Mouse (Mus musculus) forelimb bud, embryonic 11.5 days (tissue): ENCODE data around the gene Myl7.
"Not testable (repeated sequence)": the region's sequence is repeated elsewhere in the genome, so short reads cannot be mapped to it uniquely, and the experiment has no call there.

Experiments used
- DNase-seq: peaks from one replicate; pipeline ENCODE4 v3.0.0-alpha.2; 2012; ENCODE audit warnings: low read depth, low spot score

The Myl7 gene

DNA sequence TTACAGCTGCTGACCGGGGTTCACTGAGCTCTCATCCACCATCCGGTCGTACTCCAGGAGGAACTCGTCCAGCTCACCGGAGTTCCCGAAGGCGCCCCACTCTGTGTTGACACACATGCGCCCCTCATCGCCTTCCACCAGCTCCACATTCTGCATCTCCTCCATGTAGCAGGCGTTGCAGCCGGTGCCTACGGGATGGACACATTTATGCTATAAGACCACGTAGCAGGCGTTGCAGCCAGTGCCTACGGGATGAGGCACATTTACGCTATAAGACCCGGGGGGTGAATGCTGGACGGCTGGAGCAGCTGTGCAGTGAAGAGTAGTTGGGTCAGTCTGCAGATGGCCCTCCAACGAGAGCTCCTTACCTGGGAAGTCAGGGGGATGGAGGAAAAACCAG, 5.8 kb upstream of the Myl7 start:
- no peak for DNase-seq

DNA sequence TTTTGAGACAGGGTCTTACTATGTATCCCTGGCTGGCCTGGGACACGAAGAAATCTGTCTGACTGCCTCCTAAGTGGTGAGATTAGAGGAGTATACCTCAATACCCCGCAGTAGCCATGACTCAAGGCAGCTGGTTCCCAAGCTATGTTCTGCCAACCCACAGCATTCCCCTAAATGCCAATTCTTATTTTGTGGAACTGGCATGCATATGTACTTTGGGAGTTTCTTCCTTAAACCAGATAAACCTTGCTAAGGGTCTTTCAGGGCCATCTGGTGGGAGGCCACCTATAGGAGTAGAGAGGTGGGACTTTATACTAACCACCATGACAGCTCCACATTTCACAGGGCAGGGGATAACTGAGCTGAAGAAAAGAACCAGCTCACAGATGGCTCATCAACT, 5.3 kb upstream of the Myl7 start:
- DNase-seq: no peak

DNA sequence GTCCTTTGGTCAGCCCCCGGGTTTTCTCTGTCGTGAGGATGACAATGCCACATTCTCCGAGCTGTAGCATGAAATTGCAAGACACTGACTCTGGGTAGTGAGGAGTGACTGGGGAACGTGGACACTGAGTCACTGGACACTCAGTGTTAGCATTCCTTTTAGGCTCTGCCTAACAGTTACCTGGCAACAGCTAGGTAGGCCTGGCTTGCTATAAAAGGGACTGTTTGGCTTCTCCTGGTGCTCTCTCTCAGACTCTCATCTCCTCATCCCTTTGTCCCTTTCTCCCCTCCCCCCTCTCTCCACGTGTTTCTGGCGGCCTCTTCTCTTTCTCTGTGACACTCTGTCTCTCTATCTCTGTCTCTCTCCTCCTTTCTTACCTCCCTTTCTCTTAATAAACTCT, 3.8 kb upstream of the Myl7 start:
- DNase-seq: no peak

DNA sequence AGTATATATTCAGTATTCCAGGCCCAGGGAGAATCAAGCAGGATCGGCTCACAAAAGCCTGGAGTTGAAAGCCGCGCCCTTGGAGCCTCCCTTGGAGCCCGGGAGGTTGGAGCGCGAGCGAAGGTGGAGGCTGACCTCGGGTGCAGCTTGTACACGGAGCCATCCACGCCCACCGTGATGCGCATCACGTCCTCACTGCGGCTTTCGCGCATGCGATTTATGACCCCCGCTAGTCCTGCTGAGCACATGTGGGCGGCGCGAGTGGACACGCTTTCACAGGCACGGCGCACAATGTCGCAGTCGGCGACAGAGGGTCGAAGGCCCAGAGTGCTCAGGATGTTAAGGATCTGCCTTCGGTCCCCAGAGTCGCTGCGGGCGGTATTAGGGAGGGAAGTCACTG, 3.4 kb upstream of the Myl7 start:
- peak; percentile 74 for DNase-seq

- no peak for DNase-seq
These were observed 2.7 kb upstream of the Myl7 start for GRCm38 (mm10) chr11:5901320-5901719.

DNA sequence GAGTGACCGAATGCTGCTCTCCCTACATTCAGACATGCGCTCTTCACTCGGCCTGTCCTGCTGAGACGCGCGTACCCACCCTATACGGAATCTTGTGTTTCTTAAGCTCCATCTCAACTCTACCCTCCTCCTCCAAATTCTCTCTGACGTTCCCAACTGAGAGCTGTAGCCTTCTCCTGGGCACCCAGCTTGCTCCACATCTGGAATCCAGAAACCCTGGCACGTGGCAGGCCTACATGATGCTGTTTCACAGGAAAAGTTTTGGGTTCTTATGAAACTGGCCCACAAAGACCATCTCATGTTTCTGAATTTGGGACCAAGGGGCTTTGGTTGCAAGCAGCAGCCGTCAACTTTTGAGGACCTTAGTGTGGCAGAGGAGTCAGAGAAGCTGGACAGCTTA, 704 bp upstream of the Myl7 start:
- no peak for DNase-seq

DNA sequence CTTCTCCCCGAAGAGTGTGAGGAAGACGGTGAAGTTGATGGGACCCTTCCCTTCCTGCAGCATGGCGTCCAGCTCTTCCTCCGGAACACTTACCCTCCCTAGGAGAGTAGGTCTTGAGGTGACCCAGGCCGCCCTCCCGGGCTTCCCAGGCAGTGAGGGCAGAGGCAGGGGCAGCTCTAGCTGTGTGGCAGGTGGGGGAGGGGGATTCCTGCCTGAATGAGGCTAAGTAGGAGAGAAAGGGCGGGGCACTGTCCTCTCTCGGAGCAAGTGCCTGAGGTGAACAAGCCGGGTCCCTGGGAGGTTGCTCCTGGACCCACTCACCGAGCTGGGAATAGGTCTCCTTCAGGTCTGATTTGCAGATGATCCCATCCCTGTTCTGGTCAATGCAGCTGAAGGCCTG, 743 bp downstream of the Myl7 start:
- DNase-seq: no peak

DNA sequence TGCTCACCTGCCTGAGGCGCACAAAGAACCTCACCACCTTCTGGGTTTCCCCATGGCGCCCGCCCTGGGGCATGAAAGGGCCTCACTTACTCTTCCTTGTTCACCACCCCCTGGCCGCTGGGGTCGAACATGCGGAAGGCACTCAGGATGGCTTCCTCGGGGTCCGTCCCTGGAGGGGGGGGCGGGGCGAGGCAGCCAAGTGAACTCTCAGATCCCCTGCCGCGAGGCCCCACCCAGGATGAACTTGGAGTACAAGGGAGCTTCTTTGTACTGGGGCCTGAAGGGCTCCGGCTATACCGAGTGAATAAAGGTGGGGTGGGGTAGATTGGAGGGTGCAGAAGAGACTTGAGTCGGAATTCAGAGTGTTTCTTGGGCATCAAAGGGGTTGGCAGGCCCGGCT, 1.4 kb downstream of the Myl7 start:
- no peak for DNase-seq

- DNase-seq: no peak
These were observed 4.8 kb downstream of the Myl7 start for GRCm38 (mm10) chr11:5893807-5894206.

- no peak for DNase-seq
These were observed 5.7 kb downstream of the Myl7 start for GRCm38 (mm10) chr11:5892810-5893368.

- no peak for DNase-seq
These were observed 6.4 kb downstream of the Myl7 start for GRCm38 (mm10) chr11:5892151-5892591.

GRCm38 (mm10) chr11:5888563-5888962, 10.0 kb downstream of the Myl7 start:
- DNase-seq: not testable (repeated sequence)

- no peak for DNase-seq
These were observed 11.3 kb downstream of the Myl7 start for GRCm38 (mm10) chr11:5887250-5887649.

GRCm38 (mm10) chr11:5886187-5886586, 12.4 kb downstream of the Myl7 start:
- peak; percentile 72 for DNase-seq

- no peak for DNase-seq
These were observed 16.1 kb downstream of the Myl7 start for GRCm38 (mm10) chr11:5882518-5882917.

DNA sequence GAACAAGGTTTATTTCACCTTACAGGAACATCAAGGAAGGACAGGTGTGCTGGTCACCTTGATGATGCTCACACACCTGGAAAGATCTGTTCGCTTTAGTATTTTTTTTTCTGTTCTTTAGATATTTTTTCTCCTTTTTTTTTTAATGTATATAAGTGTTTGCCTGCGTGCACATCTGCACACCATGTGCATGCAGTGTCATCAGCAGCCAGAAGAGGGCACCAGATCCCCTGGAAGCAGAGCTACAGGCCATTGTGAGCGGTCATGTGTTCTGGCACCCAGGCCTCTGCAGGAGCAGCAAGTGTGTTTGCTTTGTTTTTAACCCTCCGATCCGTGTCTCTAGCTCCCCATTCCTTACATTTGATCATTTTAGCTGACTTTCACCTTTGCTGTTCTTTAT, 18.7 kb downstream of the Myl7 start:
- DNase-seq: peak; percentile 74

DNA sequence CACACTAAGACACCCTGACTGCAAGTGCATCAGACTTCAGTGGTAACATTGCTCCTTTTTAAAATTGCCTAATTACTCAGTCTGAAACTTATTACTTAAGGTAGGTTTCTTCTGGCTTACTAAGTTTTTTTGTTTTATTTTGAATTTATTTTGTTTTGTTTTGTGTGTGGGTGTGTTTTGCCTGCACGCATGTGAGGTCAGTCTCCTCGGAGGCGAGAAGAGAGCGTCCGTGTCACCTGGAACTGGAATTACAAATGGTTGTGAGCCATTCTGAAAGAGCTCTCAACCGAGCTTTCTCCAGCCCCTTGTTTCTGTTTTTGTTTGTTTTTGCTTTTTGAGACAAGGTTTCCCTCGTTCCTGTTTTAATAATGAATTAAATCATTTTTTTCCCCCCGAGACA, 19.9 kb downstream of the Myl7 start:
- DNase-seq: no peak

DNA sequence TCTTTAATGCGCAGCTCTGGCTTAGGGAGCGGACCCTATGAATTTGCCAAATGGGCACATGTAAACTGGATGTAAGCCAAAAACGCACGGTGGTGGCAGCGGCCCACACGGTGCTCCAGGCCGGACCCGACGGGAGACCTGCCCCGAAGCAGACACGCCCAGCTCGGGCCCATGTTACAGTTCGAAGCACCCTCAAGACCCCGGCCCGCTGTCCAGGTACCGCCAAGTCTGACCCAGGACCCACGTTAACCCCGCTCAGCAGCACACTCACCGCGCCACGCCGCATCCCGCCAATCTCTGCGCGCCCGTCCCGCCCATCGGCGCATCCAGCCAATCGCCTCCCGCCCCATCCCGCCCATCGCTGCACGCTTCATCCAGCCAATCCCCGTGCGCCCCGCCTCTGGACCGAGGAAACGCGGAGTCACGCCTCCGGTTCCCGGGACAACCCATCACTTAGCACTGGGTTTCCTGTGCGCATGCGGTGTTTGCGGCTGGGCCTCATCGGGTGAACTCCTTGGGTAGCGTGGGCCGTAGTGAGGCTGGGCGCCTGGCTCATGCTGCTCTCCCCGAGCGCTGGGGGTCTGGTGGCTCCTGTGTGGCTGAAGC, 20.6 kb downstream of the Myl7 start, which contains the start of gene Pold2:
Gene Pold2, minus strand, starts transcription at position 372 of the 606 bp plus-strand sequence.
- peak; percentile 98 for DNase-seq

- no peak for DNase-seq
These were observed 21.2 kb downstream of the Myl7 start for GRCm38 (mm10) chr11:5877421-5877820.

GRCm38 (mm10) chr11:5873192-5873591, 25.4 kb downstream of the Myl7 start:
- no peak for DNase-seq

GRCm38 (mm10) chr11:5872707-5873106, 25.9 kb downstream of the Myl7 start:
- DNase-seq: no peak

GRCm38 (mm10) chr11:5870069-5870468, 28.5 kb downstream of the Myl7 start:
- DNase-seq: no peak

DNA sequence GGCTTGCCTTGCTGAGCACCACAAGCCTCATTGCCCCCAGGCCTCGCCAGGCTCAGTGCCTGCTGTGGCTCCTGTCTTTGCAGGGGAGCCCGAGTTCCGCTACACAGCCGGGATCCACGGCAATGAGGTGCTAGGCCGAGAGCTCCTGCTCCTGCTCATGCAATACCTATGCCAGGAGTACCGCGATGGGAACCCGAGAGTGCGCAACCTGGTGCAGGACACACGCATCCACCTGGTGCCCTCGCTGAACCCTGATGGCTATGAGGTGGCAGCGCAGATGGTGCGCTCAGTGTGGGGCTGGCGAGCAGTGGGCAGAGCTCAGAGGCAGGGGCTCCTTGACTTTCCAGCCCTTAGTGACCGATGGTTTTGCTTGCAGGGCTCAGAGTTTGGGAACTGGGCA, 29.3 kb downstream of the Myl7 start:
- no peak for DNase-seq

- no peak for DNase-seq
These were observed 30.3 kb downstream of the Myl7 start for GRCm38 (mm10) chr11:5868324-5868723.
